Mouse (Mus musculus) embryonic facial prominence, embryonic 11.5 days (tissue): ENCODE results near the gene Celf2. TPM values are rescaled to one million over a fixed set of nuclear protein-coding genes. Genes with fewer than 3 reads are reported as not detected.

Experiments used
- ATAC-seq: fragments of 200-750 bp; cut with Nextera tagmentation; replicated peaks from 2 replicates; pipeline ENCODE4 v1.8.0; 2017; ENCODE audit warnings: low read depth; ENCODE audit not compliant: insufficient number of reproducible peaks, low FRiP score, low TSS enrichment
- DNase-seq: peaks from one replicate; pipeline ENCODE4 v3.0.0-alpha.2; 2015; ENCODE audit warnings: low spot score
- H3K27ac ChIP-seq: fragments of 300-500 bp; sonication (generic); replicated peaks from 2 replicates; pipeline ENCODE4 v1.5.1; 2014; ENCODE audit warnings: mild to moderate bottlenecking, low read depth, low read length, control low read depth
- H3K27me3 ChIP-seq: fragments of 300-500 bp; sonication (generic); 2 replicates; pipeline ENCODE4 v1.6.1; 2014; ENCODE audit warnings: mild to moderate bottlenecking, low read length, moderate library complexity, mixed read lengths; ENCODE audit not compliant: control insufficient read depth, insufficient read depth
- H3K36me3 ChIP-seq: fragments of 300-500 bp; sonication (generic); replicated peaks from 2 replicates; pipeline ENCODE4 v1.6.1; 2014; ENCODE audit warnings: low read depth, mild to moderate bottlenecking, low read length, moderate library complexity, mixed read lengths; ENCODE audit not compliant: control insufficient read depth, insufficient read depth
- H3K4me1 ChIP-seq: fragments of 300-500 bp; sonication (generic); 2 replicates; pipeline ENCODE4 v1.6.1; 2014; ENCODE audit warnings: low read length, mixed read lengths; ENCODE audit not compliant: control insufficient read depth, insufficient read depth
- H3K4me2 ChIP-seq: fragments of 300-500 bp; sonication (generic); 2 replicates; pipeline ENCODE4 v1.6.1; 2014; ENCODE audit warnings: low read depth, mild to moderate bottlenecking, control low read depth, low read length, moderate library complexity
- H3K4me3 ChIP-seq: fragments of 300-500 bp; sonication (generic); 2 replicates; pipeline ENCODE4 v1.5.1; 2014; ENCODE audit warnings: low read depth, low read length, control low read depth
- H3K9ac ChIP-seq: fragments of 300-500 bp; sonication (generic); replicated peaks from 2 replicates; pipeline ENCODE4 v1.6.1; 2014; ENCODE audit warnings: mild to moderate bottlenecking, control low read depth, low read length
- H3K9me3 ChIP-seq: fragments of 300-500 bp; sonication (generic); replicated peaks from 2 replicates; pipeline ENCODE4 v1.6.1; 2016; ENCODE audit warnings: mild to moderate bottlenecking, low read length, inconsistent platforms, mixed read lengths; ENCODE audit not compliant: control insufficient read depth
- WGBS: fragments of 180-500 bp; shearing (Covaris S2); extraction: QIAGEN DNeasy Blood & Tissue Kit; methylation state at CpG from one replicate; pipeline ENCODE4 v1.1.7; 2014; 5-methylcytosine and 5-hydroxymethylcytosine counted together
- polyA plus RNA-seq: library from polyadenylated mRNA; unstranded; fragments of >200 nt; fragmentation: Nextera tagmentation; extraction: Ambion mirVana; gene quantifications from 2 replicates; pipeline ENCODE4 v1.2.1, GENCODE M21; 2014

Gene Celf2
- polyA plus RNA-seq, 1 experiment from 2014 or later: 43.2 TPM

GRCm38 (mm10) chr2:6923738-6924474 lies 585.5 kb downstream of the Celf2 start:
- Histone ChIP-seq H3K27ac (no peak overlapping the region), H3K4me2 (no peak overlapping the region), H3K36me3 (no peaks in the 10 kb centered on the region), H3K27me3 (no peaks in the 10 kb centered on the region), H3K4me3 (no peak overlapping the region), H3K9ac (no peak overlapping the region), H3K9me3 (no peaks in the 10 kb centered on the region), H3K4me1 (no peaks in the 10 kb centered on the region)
- WGBS: 35% methylated on average over 15 of the region's 15 CpGs
- DNase-seq: peak; percentile 71
- peak; percentile 65; the same call in 1 of the 2 replicates for ATAC-seq

GRCm38 (mm10) chr2:6915386-6915785 lies 594.0 kb downstream of the Celf2 start:
- H3K27me3 ChIP-seq: no peaks in the 10 kb centered on the region
- 75% methylated on average over 4 of the region's 4 CpGs for WGBS
- ATAC-seq (no peak), DNase-seq (no peak)
- no peak overlapping the region for H3K9ac ChIP-seq
- H3K4me1 ChIP-seq: no peaks in the 10 kb centered on the region
- H3K9me3 ChIP-seq: no peaks in the 10 kb centered on the region
- no peaks in the 10 kb centered on the region for H3K36me3 ChIP-seq
- H3K4me3 ChIP-seq: no peak overlapping the region
- H3K27ac ChIP-seq: no peak overlapping the region
- H3K4me2 ChIP-seq: no peak overlapping the region

GRCm38 (mm10) chr2:6913315-6913714 lies 596.0 kb downstream of the Celf2 start:
- ATAC-seq: no peak
- Histone ChIP-seq H3K9me3 (no peaks in the 10 kb centered on the region), H3K4me1 (no peaks in the 10 kb centered on the region), H3K27ac (no peak overlapping the region), H3K4me2 (no peak overlapping the region), H3K9ac (no peak overlapping the region), H3K27me3 (no peaks in the 10 kb centered on the region), H3K4me3 (no peak overlapping the region), H3K36me3 (no peaks in the 10 kb centered on the region)
- WGBS: 73% methylated on average over 10 of the region's 10 CpGs
- no peak for DNase-seq

GRCm38 (mm10) chr2:6911932-6912331 lies 597.4 kb downstream of the Celf2 start:
- Histone ChIP-seq H3K27ac (no peak overlapping the region), H3K36me3 (no peaks in the 10 kb centered on the region), H3K9me3 (no peaks in the 10 kb centered on the region), H3K4me3 (no peak overlapping the region), H3K4me2 (no peak overlapping the region), H3K9ac (no peak overlapping the region), H3K27me3 (no peaks in the 10 kb centered on the region), H3K4me1 (no peaks in the 10 kb centered on the region)
- ATAC-seq (no peak), DNase-seq (no peak)
- WGBS: 69% methylated on average over 7 of the region's 7 CpGs

GRCm38 (mm10) chr2:6909921-6910320 lies 599.4 kb downstream of the Celf2 start:
- Histone ChIP-seq H3K9me3 (no peaks in the 10 kb centered on the region), H3K9ac (no peak overlapping the region), H3K4me2 (no peak overlapping the region), H3K4me3 (no peak overlapping the region), H3K27ac (no peak overlapping the region), H3K4me1 (no peaks in the 10 kb centered on the region), H3K36me3 (no peaks in the 10 kb centered on the region), H3K27me3 (no peaks in the 10 kb centered on the region)
- ATAC-seq (no peak), DNase-seq (no peak)
- WGBS: 75% methylated on average over 7 of the region's 7 CpGs

GRCm38 (mm10) chr2:6904411-6904810 lies 605.0 kb downstream of the Celf2 start:
- H3K27ac ChIP-seq: no peak overlapping the region
- WGBS: 75% methylated on average over 3 of the region's 3 CpGs
- no peaks in the 10 kb centered on the region for H3K4me1 ChIP-seq
- H3K9ac ChIP-seq: no peak overlapping the region
- no peak overlapping the region for H3K4me3 ChIP-seq
- H3K27me3 ChIP-seq: no peaks in the 10 kb centered on the region
- ATAC-seq (no peak), DNase-seq (no peak)
- H3K9me3 ChIP-seq: no peaks in the 10 kb centered on the region
- no peak overlapping the region for H3K4me2 ChIP-seq
- H3K36me3 ChIP-seq: no peaks in the 10 kb centered on the region

- 54% methylated on average over 4 of the region's 4 CpGs for WGBS
- DNase-seq (peak; percentile 15), ATAC-seq (peak; percentile 67; the same call in 1 of the 2 replicates)
- H3K4me3 ChIP-seq: no peak overlapping the region
- H3K9me3 ChIP-seq: no peaks in the 10 kb centered on the region
- H3K36me3 ChIP-seq: no peaks in the 10 kb centered on the region
- no peak overlapping the region for H3K4me2 ChIP-seq
- H3K9ac ChIP-seq: no peak overlapping the region
- no peak overlapping the region for H3K27ac ChIP-seq
- no peaks in the 10 kb centered on the region for H3K4me1 ChIP-seq
- H3K27me3 ChIP-seq: no peaks in the 10 kb centered on the region
Observed at GRCm38 (mm10) chr2:6903251-6903763, 606.1 kb downstream of the Celf2 start.

- no peak overlapping the region for H3K4me3 ChIP-seq
- WGBS: 88% methylated on average over 1 of the region's 1 CpGs
Observed at GRCm38 (mm10) chr2:6896896-6897295, 612.5 kb downstream of the Celf2 start.

More at GRCm38 (mm10) chr2:6896896-6897295, 612.5 kb downstream of the Celf2 start:
- Histone ChIP-seq H3K4me2 (no peak overlapping the region), H3K4me1 (no peaks in the 10 kb centered on the region), H3K36me3 (no peaks in the 10 kb centered on the region), H3K9me3 (no peaks in the 10 kb centered on the region), H3K27ac (no peak overlapping the region), H3K27me3 (no peaks in the 10 kb centered on the region), H3K9ac (no peak overlapping the region)
- no peak for DNase-seq
- ATAC-seq: no peak
